Mouse (Mus musculus) CH12F3 (cell line): ENCODE results near the gene Eif4e.

ENCODE experiments used
- in situ Hi-C: fragments of 300-500 bp; cut with MboI; formaldehyde crosslinking; loops from 2 replicates; pipeline ENCODE4 v1.14.3; 2020; ENCODE audit warnings: low sequenced_read_pairs

Eif4e gene

DNA sequence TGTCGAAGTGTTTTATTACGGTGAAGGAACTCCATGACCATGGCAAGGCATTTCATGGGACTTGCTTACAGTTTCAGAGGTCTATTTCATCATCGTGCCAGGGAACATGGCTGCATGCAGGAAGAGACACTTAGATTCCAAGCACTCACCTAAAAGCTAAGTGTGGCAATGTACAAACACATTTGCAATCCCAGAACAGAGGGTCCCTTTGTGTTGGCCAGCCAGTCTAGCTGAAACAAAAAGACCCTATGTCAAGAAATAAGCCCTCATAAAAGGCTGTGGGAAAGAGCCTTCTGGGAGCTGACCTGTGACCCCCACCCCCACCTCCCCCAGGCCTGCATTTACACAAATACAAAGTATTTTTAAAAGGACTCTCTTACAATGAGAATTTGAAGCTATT lies 34.9 kb downstream of the Eif4e start:
- in situ Hi-C loops, result no loop called here

DNA sequence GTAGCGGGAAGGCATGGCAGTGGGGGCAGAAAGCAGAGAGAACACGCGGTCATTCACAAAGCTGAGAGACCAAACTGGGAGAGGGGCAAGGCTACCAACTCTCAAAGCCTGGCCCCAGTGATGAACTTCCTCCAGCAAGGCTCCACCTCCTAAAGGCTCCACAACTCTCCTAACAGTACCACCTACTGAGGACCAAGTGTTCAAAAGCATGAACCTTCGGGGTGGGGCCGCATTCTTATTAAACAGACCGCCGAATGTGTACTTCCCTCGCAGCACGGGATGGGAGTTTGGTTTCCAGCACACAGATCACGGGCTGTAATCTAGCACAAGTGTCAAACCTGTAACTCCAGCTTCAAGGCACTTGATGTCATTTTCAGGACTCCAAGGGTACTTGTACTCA lies 52.9 kb downstream of the Eif4e start:
- in situ Hi-C loops, result no loop called here

DNA sequence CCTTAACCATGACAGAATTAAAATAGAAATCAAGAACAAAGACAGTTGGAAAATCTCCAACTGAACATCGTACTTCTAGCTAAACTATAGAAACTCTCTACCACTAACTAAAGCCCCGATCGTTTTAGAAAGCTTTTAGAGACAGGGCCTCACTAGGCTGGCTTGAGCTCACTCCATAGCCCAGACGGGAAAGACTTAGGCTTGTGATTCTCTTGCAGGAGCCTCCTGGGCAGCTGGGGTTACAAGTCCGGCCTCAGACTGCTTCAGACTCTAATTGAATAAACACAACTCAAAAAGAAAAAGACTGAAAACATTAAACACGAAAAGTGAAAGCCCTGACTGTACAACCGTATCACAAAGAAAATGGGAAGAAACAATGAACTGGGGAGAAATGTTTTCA lies 60.2 kb downstream of the Eif4e start:
- in situ Hi-C loops, result no loop called here

DNA sequence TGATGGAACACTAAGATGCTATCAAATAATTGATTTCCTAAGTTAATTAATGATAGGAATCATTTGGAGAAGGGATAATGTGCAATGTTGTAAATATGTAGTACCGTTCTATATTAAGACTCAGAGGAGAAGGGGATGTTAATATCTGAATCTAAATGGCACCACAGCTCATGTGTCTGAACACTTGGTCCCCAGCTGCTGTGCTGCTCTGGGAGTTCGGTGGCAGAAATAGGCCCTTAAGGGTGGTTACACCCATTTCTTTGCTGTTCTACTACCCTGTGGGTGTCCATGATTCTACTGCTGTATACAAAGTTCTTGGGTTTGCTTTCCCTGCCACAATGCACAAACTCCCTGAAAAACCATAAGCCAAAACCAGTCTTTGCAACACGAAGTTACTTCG lies 61.2 kb downstream of the Eif4e start:
- in situ Hi-C loops, result no loop called here

DNA sequence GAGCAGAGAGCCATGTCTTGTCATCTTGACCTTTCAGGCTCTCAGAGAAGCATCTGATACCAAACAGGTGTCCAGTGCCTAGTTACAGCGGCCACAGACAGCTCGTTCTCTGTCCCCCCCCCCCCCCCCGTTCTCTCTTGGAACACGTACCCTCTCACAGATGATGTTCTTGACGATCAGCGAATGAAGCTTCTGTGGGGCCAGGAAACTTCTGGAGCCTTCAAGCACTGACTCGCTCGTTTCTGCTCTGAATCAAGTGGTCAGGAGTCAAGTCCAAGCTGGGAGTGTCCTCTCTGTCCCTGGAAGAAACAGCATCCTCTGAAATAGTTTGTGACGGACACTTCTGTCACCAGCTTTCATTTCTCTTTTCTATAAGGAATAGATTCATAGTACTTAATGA lies 62.0 kb downstream of the Eif4e start:
- in situ Hi-C loops, result no loop called here

DNA sequence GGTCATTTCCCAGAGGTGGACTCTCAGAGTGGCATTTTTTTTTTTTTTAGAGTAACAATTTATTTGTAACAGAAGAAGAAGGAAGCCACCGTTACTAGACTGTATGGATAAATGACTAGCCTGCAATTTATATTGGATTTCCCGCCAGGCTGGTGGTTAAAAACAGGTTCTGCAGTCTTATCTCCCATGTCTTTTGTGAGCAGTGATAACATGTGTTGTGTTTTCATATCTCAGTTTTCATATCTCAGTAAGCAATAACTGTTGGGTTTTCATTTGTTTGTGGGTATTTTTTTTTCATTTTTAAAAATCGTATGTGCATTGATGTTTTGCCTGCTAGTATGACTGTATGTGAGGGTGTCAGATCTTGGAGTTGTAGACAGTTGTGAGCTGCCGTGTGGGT lies 65.0 kb downstream of the Eif4e start:
- in situ Hi-C loops, result no loop called here

DNA sequence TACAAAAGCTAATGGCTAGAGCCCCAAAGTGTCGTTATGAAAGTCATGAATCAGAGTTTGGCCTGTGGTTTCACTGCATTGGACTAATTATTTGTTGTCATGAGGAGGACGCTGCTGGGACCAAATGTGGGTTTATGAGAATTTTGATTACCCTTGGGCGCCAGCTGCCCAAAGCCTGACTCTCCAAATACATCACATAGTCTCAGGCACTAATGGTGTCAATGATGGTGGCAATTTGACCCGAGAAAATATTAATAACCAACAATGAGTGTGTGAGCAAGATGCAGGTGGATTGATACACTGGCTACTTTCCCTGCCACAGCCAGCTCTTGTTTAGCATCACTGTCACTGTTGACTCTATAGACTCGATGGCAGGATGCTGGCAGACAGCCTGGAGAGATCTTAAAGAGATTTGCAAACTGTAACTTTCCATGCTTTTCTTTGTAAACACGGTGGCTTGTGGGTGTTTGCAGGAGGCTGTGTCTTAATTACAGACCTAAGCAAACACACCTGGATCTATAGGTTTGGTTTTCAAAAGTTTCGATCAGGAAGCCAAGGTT lies 65.9 kb downstream of the Eif4e start:
- in situ Hi-C loops, result no loop called here

DNA sequence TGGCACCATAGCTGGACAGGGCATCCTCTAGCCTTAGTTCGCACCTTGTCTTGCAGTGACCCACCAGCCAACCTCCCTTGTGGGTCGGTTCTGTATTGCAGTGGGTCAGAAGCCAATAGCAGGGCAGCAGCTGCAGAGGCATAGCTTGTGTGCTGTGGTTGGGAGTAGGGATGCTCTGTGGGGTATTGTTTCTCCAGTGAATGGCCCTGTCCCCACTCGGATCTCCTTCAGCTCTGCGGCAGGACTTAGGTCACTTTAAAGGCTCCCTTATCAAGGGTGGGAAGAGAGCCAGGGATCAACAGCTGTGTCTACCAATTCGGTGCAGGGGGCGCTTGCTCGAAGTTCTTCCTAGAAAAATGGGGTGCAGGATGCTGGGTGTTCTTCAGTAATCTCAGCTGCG lies 67.2 kb downstream of the Eif4e start:
- in situ Hi-C loops, result no loop called here

DNA sequence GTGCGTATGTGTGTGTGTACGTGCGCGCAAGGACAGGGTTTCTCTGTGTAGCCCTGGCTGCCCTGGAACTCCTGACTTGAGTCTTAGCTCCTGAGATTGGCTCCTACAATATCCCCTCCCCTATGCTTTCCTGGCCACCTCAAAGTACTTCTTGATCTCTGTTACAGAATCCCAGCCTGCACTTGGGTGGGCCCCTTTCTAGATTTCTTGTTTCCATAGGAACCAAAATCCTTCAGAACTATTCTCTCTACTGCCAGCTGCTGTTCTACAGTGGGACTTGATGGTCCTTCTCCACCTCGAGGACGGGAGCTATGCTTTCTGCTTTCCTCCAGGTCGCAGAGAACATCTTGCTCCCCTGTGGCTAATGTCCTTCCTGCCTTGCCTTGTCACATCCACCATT lies 67.9 kb downstream of the Eif4e start:
- in situ Hi-C loops, result no loop called here

DNA sequence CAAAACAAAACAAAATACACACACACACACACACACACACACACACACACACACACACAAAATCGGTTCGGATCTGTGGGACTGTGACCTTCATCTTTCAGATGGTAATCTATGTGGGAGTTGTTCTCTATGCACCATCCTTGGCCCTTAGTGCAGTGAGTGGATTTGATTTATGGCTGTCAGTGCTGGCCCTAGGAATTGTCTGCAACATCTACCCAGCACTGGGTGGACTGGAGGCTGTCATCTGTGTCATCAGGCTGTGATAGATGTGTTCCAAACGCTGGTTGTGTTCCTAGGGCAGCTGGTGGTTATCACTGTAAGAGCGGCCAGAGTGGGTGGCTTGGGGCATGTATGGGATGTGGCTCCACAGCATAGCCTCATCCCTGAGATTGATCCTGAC lies 75.1 kb downstream of the Eif4e start:
- in situ Hi-C loops, result no loop called here

DNA sequence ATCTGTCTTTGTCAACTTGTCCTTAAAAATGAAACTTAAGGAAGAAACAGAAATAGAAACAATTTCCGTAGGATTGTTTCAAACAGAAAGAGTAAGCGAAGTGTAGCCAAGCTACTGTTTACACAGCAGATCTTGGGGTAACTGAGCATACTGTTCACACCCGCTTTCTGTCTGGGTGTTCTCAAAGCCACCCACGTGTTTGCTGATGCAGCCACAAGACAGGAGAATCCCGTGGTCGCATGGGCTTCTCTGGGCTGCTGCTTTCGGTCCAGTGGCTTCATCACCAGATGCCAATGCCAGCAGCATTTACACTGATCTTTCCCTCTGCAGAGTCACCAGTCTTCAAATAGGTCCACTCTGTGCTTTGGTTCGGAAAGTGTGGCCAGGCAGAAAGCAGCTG lies 79.2 kb downstream of the Eif4e start:
- in situ Hi-C loops, result no loop called here

DNA sequence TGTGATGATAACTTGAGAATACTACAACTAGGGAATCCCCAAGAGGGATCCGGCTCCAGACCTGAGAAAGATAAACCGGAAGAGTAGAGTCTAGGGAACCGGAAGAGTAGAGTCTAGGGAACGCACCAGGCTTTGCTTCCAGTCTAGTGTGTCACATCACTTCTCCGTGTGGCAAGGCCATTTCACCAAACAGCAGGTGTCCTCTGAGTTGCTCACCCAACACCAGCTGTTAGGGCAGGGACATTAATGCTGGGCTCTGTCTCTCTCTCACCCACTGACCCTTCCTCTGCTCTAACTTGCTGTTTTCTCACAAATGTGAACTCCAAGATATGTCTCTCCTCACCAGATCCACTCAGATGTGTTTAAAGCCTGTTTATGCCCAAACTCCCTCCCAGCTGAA lies 82.7 kb downstream of the Eif4e start:
- in situ Hi-C loops, result no loop called here
